Mouse (Mus musculus): ENCODE results near the gene Angptl4. TPM values are rescaled to one million over a fixed set of nuclear protein-coding genes. Genes with fewer than 3 reads are reported as not detected.

Gene Angptl4
- polyA plus RNA-seq, 1 experiment: 11.7 TPM

DNA sequence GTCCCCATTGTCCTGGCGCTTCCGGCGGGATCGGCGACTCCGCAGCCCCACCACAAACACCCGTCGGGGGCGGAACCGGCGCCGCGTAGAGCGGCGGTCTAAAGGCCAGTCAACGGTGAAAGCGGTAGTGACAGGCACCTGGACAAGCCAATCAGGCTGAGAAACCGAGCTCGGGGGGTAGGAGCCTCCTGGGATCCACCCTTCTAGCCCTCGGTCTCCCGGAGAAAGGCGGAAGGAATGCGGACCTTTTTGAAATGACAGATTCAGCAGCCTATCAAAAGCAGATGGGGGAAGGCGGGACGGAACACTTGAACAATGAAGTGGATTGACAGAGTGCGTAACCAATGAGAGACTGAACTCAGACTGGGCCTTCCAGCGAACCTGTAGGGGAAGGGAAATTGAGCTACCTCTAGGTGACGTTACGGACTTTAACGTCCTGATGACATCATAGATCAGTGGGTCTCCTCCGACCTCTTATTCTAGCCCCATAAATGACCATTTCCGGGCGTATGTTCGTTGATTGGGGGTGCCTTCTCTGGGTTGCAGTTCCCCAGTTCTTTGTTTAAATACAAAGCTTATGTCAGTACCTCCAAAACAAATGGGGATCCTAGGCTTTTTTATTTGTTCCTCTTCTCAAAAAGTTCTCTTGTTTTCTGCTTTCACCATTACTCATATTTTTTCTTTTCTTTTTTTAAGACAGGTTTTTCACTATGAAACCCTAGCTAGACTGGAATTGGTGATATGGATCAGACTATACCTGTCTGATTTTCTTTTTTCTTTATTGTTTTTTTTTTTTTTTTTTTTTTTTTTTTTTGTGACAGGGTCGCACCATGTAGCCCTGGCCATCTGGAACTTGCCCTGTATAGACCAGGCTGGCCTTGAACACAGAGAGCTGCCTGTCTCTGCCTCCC, 21.1 kb downstream of the Angptl4 start, which contains the start of gene Rab11b:
Gene Rab11b (minus strand): TSS at position 276 of the 911 bp plus-strand sequence.
- TF ChIP-seq POLR2A (IDR thresholded peaks at IDR 0.05; ENCODE audit: low read depth, low read length): 0 out of 2 replicates have a peak, but pooled peaks have one; percentile 28
- TF ChIP-seq CTCF (IDR thresholded peaks at IDR 0.05; ENCODE audit: borderline replicate concordance, insufficient read depth, low read length): no peak
- Histone ChIP-seq H3K27ac (ENCODE audit: insufficient read depth, low read length) (peak within 1 kb of the TSS; percentile 97), H3K4me3 (ENCODE audit: insufficient read depth, low read length) (peak within 1 kb of the TSS; percentile 72), H3K4me1 (ENCODE audit: control insufficient read depth, insufficient read depth, low read length) (0 out of 2 replicates have a peak, but pooled peaks cover under 1% of the 10 kb centered on the region)

DNA sequence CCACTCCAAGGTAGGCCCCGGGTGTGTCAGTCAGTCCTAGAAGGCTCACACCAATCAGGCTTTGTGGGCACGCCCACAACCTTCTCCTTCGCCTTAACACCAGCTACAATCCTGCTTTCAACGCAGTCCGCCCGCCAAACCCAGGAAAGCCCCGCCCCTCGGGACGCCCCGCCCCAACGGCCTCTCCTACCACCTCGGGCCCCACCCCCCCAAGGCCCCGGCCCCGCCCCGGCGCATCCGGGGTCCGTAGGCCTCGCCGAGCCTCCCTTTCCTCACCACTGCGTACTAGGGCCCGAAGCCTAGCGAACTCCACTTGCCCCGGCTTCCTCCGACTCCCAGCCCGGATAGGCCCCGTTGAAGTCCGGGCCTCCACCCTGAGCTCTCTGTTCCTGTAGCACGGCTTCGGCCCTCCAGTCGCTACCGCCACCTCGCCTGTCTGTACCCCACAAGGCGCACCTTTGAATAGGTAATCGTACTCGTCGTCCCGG, 21.8 kb downstream of the Angptl4 start:
- Histone ChIP-seq H3K27ac (ENCODE audit: insufficient read depth, low read length) (peak overlapping the region; percentile 97), H3K4me1 (ENCODE audit: control insufficient read depth, insufficient read depth, low read length) (0 out of 2 replicates have a peak, but pooled peaks cover 3% of the 10 kb centered on the region), H3K4me3 (ENCODE audit: insufficient read depth, low read length) (peak overlapping the region; percentile 72)
- TF ChIP-seq CTCF (IDR thresholded peaks at IDR 0.05; ENCODE audit: borderline replicate concordance, insufficient read depth, low read length): no peak
- TF ChIP-seq POLR2A (IDR thresholded peaks at IDR 0.05; ENCODE audit: low read depth, low read length): peak; percentile 63; the same call in 1 of the 2 replicates

DNA sequence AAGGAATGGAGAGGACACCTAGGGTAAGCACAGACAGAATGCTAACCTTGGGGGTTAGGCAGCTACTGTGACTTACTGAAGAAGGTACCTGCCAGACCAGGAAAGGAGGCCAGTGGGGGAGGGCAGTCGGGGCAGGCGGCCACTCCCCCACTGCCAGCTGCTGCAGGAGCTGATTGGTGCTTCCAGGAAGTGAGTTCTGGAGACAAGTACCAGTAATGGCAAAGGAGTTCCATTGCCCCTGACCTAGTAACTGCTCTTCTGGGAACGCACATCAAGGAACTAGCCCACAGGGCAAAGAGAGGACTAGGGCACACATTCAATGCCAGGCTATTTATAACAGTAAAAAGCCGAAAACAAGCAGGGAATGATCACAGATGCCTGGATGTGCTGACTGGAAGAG, 24.4 kb downstream of the Angptl4 start:
- TF ChIP-seq POLR2A (IDR thresholded peaks at IDR 0.05; ENCODE audit: low read depth, low read length) (no peak), CTCF (IDR thresholded peaks at IDR 0.05; ENCODE audit: borderline replicate concordance, insufficient read depth, low read length) (no peak)
- Histone ChIP-seq H3K27ac (ENCODE audit: insufficient read depth, low read length) (no peak overlapping the region), H3K4me3 (ENCODE audit: insufficient read depth, low read length) (no peak overlapping the region), H3K4me1 (ENCODE audit: control insufficient read depth, insufficient read depth, low read length) (peaks cover 5% of the 10 kb centered on the region; the same call in 1 of the 2 replicates)

DNA sequence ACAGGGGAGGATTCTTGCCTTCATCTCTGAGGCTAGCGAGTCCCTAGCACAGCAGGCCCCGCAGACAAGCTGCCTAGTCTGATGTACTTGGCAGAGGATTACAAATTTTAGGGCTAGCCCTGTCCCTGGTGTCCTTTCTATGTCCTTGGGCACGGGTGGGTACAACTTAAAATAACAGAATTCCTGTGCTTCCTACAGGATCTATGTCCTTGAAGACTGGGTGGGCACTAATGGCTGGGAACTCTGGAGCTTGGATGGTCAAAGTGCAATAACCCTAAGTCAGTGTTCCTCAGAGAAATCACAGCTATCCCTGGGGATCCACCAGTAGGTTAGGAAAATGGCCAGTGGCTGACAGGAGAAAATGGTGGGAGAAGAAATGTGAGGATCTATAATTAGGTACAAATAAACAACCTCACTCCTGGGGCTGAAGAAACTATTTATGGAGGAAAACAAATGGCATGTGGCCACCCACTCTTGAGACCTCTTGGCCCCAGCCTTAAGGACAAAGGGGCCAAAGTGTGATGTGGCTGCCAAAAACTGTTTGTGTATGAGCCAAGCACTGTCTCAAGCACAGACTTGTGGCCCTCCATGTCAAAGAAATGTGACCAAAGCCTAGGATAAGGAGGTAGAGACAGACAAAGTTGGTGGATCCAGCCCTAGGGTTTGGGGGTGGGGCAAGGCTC, 25.4 kb downstream of the Angptl4 start:
- Histone ChIP-seq H3K27ac (ENCODE audit: insufficient read depth, low read length) (no peak overlapping the region), H3K4me1 (ENCODE audit: control insufficient read depth, insufficient read depth, low read length) (peaks cover 5% of the 10 kb centered on the region; the same call in 1 of the 2 replicates), H3K4me3 (ENCODE audit: insufficient read depth, low read length) (no peak overlapping the region)
- TF ChIP-seq CTCF (IDR thresholded peaks at IDR 0.05; ENCODE audit: borderline replicate concordance, insufficient read depth, low read length) (no peak), POLR2A (IDR thresholded peaks at IDR 0.05; ENCODE audit: low read depth, low read length) (no peak)

DNA sequence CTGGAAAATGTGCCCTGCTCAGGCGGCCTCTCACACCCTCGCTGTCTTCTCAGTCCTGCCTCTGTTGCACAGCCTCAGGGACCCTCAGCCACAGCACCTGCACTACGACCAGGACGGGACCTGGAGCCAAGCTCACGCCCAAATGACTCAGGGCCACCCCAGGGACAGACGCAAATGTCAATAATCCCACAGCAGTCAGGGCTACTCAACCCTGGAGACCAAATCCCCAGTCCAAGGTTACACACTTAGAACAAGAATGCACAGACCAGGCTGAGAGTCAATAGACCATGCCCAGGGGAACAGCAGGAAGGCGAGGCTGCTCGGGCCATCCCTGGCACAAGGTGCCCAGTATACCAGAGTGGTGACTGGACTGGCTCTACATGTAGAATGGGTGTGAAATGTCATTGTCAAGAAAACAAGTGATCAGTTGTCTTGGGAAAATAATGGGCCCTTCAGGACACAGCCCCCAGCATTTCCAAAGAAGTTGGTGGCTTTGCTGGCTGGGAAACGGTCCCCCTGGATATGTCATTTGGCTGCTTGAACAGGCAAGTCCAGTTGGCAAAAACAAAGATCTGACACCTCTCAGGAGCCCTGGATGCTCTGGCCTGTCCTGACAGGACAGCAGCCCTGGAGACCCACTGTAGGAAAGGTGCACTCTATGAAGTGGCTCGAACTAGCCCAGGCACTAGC, 26.1 kb downstream of the Angptl4 start:
- no peak overlapping the region for H3K4me3 ChIP-seq (ENCODE audit: insufficient read depth, low read length)
- H3K4me1 ChIP-seq (ENCODE audit: control insufficient read depth, insufficient read depth, low read length): peaks cover 5% of the 10 kb centered on the region; the same call in 1 of the 2 replicates
- no peak for TF ChIP-seq POLR2A (IDR thresholded peaks at IDR 0.05; ENCODE audit: low read depth, low read length)
- no peak for TF ChIP-seq CTCF (IDR thresholded peaks at IDR 0.05; ENCODE audit: borderline replicate concordance, insufficient read depth, low read length)
- no peak overlapping the region for H3K27ac ChIP-seq (ENCODE audit: insufficient read depth, low read length)

DNA sequence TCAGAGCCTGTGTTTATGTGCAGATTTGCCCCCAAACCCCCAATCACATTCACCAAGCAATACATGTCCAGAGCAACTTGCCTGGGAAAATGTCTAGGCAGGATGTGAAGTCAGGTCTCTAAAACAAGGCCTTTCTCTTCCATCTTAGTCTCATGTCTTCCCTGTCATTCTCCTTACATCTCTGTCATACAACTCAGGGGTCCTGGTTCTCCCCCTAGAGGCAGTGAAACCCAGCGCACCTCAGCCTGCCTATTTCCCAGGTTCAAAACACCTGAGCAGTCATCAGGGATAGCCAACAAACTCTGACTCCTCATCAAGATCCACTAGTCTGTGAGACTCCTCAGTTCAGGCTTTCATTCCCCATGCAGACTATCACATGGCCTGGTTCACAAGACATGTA, 27.0 kb downstream of the Angptl4 start:
- Histone ChIP-seq H3K4me1 (ENCODE audit: control insufficient read depth, insufficient read depth, low read length) (peaks cover 5% of the 10 kb centered on the region; the same call in 1 of the 2 replicates), H3K27ac (ENCODE audit: insufficient read depth, low read length) (no peak overlapping the region), H3K4me3 (ENCODE audit: insufficient read depth, low read length) (no peak overlapping the region)
- TF ChIP-seq POLR2A (IDR thresholded peaks at IDR 0.05; ENCODE audit: low read depth, low read length) (no peak), CTCF (IDR thresholded peaks at IDR 0.05; ENCODE audit: borderline replicate concordance, insufficient read depth, low read length) (no peak)

DNA sequence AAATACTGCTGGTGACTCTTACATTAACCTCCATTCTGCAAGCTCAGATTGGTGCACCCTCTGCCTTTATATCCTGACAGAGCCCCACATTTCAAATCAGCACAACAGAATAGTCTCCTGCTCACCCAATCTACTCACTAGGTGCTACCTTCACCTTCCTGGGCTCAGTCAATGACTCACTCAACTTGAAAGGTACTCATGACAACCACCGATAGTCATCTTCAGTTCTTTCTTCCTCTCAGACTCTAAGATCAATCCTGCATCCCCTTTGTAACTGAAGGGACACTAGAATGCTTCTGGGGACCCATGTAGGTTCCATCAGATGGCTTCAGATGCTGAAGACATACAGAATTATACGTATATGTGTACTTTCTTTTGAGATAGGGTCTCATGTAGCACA, 29.3 kb downstream of the Angptl4 start:
- no peak overlapping the region for H3K27ac ChIP-seq (ENCODE audit: insufficient read depth, low read length)
- H3K4me1 ChIP-seq (ENCODE audit: control insufficient read depth, insufficient read depth, low read length): peaks cover 5% of the 10 kb centered on the region; the same call in 1 of the 2 replicates
- H3K4me3 ChIP-seq (ENCODE audit: insufficient read depth, low read length): no peak overlapping the region
- TF ChIP-seq POLR2A (IDR thresholded peaks at IDR 0.05; ENCODE audit: low read depth, low read length) (no peak), CTCF (IDR thresholded peaks at IDR 0.05; ENCODE audit: borderline replicate concordance, insufficient read depth, low read length) (no peak)

DNA sequence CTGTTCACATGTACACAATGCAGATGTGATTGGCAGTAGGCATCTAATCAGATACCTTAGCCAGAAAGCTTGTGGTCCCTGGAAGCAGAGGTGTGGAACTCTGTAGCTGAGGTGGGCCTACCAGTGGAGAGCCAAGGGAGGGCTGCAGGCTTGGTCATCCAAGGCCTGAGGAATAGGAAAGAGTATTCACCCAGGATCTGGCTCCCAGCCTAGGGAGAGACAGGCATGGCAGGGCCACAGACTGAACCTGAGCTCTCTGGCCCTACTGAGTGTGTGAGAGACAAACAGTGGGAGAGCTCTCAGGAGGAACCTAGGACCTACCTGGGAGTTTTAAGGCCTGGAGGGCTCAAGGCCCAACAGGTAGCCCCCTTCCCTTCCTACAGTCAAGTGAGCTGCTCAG, 30.4 kb downstream of the Angptl4 start:
- Histone ChIP-seq H3K27ac (ENCODE audit: insufficient read depth, low read length) (no peak overlapping the region), H3K4me3 (ENCODE audit: insufficient read depth, low read length) (no peak overlapping the region), H3K4me1 (ENCODE audit: control insufficient read depth, insufficient read depth, low read length) (peaks cover 5% of the 10 kb centered on the region; the same call in 1 of the 2 replicates)
- TF ChIP-seq CTCF (IDR thresholded peaks at IDR 0.05; ENCODE audit: borderline replicate concordance, insufficient read depth, low read length) (no peak), POLR2A (IDR thresholded peaks at IDR 0.05; ENCODE audit: low read depth, low read length) (no peak)

DNA sequence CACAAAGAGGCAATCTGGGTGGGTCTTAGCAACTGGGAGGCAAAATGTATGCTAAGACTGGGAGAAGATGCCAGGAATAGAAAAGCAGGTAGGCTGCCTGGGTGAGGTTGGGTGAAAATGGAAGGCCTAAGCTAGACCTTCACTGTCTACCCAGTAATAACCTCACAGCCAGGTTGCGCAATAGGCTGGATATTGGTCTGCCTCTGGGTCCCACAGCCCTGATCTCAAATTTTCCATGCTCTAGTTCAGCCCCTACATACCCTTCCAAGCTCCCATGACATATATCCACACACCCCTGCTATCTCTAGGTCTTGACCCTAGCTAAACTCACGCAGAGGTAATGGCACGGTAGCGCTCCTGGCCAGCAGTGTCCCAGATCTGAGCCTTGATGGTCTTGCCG, 32.2 kb downstream of the Angptl4 start:
- TF ChIP-seq POLR2A (IDR thresholded peaks at IDR 0.05; ENCODE audit: low read depth, low read length) (no peak), CTCF (IDR thresholded peaks at IDR 0.05; ENCODE audit: borderline replicate concordance, insufficient read depth, low read length) (no peak)
- no peak overlapping the region for H3K4me3 ChIP-seq (ENCODE audit: insufficient read depth, low read length)
- H3K27ac ChIP-seq (ENCODE audit: insufficient read depth, low read length): no peak overlapping the region
- peaks cover 2% of the 10 kb centered on the region; the same call in 1 of the 2 replicates for H3K4me1 ChIP-seq (ENCODE audit: control insufficient read depth, insufficient read depth, low read length)
